Mouse (Mus musculus): Measurements from ENCODE around the gene Jhy. TPM values are rescaled to one million over a fixed set of nuclear protein-coding genes. Genes with fewer than 3 reads are reported as not detected.

The Jhy gene
- not detected for total RNA-seq (2023)

GRCm38 (mm10) chr9:40963586-40964417 is at the start of gene Jhy:
Gene Jhy (minus strand): TSS chr9:40964118.

GRCm38 (mm10) chr9:41004415-41004814 is 40.5 kb upstream of the Jhy start, which contains the start of gene Crtam:
Gene Crtam (minus strand): TSS chr9:41004628.

GRCm38 (mm10) chr9:40873556-40874470 is 90.1 kb downstream of the Jhy start, which contains the start of gene Bsx:
Gene Bsx (plus strand): TSS chr9:40874127.

Other genes with a start within 250 kb of the Jhy start
- 1,538 TPM for gene Hspa8, start 163.1 kb downstream of the Jhy start, total RNA-seq (2023)
- gene Bsx, start 90.0 kb downstream of the Jhy start, total RNA-seq (2023): not detected
- 16.3 TPM for gene Crtam, start 40.5 kb upstream of the Jhy start, total RNA-seq (2023)
- gene Ubash3b, start 197.6 kb upstream of the Jhy start, total RNA-seq (2023): 19.9 TPM

Measured in CD8-positive naive resting alpha-beta T cell, adult 57 days (primary cell).